Mouse (Mus musculus): ENCODE measurements around the gene D3Ertd751e.

The D3Ertd751e gene

DNA sequence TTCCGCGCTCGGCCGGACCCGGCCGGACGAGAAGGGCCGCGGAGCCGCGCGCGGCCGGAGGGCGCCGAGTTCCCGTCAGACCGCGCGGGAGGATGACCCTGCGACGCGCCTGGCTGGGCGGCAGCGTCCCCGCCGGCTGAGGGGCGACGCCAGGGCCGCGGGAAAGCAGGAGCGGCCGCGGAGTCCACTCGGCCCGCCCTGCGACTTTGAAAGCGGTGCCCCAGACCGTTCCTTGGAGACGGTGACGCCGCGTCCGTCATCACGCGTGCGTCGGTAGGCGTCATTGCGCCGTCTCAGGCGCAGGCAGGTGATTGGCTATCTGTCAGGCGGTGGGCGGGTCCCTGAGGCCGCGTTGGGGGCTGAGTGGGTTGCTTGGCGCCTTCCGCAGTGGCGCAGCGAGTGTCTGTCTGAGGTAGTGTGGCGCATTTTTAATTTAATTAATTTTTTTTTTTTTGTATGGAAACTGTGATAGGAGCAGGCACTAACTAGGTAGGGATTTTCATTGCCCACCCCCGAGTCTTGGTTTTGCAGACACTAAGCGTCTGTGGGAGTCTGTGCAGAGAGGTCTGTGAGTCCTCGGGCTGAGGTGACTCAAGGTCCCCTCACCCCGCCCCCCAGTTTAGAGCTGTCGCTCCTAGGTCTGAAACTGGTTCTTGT, at the start of gene D3Ertd751e, which contains the start of gene Sclt1:
Gene D3Ertd751e, plus strand, starts transcription at position 334 of the 657 bp plus-strand sequence.
Gene Sclt1, minus strand, starts transcription at position 237 of the 657 bp plus-strand sequence.
- peak; percentile 95 for DNase-seq (ENCODE audit: low read depth, low spot score)

DNA sequence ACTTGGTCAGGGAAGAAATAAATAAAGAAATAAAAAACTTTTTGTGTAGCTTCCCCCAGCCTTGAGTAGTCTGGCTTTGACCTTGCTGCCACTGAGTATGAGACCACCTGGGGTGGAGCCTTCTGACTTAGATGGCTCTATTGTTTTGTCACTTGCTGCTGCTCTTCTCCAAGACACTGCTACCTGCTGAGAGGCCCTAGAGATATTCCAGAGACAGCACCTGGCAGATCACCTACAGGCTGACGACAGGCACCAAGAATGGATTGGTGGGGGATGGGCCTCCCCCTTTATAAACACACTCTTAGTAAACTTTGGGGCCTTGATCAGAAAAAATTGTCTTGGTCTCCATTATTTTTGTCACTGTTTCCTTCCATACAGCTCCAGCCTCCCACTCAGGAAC, 46.7 kb upstream of the D3Ertd751e start:
- DNase-seq (ENCODE audit: low read depth, low spot score): no peak

DNA sequence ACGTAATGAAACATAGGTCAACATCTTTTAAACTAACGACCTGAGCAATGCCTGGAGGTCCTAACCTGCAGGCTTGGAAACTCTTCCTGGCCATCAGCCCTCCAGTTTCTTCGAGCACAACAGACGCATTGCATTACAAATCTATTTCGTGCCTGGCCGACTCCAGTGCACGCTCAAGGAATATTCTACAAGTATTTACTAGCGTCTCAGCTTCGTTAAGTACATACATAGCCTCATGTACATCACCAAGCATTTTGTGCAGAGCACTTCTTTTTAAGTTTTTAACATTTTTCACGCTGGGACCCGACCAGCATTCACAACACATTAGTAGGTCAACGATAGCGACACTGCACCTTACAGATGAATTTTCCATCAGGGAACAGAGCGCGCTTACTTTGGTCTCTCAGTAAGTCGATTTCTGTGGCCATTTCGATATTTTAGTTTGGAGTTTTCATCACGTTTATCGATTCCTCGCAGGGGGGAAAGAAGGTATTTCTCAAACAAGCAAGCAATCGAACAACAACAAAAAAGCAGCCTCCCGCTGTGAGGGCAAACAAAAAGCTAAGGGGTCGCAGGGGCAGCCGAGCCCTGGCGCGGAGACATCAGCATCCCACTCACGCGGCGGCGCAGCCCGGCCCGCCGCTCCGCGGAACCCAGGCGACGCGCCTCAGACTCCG, 672 bp upstream of the D3Ertd751e start:
- DNase-seq (ENCODE audit: low read depth, low spot score): no peak

DNA sequence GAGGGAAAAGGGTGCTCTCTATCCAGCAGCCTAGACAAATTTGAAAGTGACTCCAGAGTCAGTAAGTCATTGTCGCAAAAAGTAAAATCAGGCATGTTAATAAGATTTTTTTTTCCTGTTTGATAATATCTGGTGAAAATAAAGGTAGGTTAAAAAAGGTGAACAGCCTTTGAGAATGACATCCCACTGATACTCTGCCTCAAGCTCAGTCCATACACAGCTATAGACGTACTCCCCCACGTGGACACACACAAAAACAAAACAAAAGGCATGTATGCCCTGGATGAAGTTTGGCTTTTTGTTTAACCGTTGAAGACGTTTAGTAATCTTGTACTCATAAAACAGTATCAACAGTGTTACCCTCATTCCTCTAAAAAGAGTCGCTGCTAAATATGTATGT, 1.0 kb downstream of the D3Ertd751e start:
- DNase-seq (ENCODE audit: low read depth, low spot score): no peak

DNA sequence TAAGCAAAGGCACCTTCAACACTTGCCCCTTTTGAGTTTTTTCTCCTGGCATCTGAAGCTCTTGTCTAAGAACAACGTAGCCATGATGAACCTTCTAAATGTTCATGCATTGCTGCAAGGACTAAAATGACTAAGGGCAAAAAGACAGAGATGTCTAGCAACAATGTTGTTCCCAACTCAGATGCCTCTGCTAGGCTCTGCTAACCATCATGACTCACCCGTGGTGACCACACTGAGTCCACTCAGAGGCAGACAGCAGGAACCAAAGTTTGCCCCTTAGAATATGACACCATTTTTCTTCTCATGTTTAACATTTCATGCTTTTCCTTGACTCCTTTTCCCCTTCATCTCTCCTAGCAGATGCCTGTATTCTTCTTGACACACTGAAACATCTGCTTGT, 12.1 kb downstream of the D3Ertd751e start:
- DNase-seq (ENCODE audit: low read depth, low spot score): no peak

DNA sequence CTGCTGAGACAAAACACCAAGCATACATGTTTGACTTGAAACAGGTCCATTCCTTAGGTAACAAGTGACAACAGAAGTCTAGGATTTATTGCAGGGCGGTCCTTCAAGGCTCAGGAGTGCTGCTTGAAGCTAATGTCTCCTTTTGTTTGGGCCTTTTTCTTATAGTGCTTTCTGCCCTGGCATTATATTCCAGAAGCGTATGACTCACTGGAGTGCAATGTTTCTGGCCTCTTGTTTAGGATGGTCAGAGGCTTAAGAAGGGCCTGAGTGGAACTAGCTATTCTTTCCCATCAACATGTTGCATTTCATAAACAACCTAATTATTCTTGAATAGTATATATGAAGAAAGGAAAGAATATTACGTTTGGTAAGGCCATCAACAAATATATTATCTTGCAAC, 19.7 kb downstream of the D3Ertd751e start:
- DNase-seq (ENCODE audit: low read depth, low spot score): no peak

DNA sequence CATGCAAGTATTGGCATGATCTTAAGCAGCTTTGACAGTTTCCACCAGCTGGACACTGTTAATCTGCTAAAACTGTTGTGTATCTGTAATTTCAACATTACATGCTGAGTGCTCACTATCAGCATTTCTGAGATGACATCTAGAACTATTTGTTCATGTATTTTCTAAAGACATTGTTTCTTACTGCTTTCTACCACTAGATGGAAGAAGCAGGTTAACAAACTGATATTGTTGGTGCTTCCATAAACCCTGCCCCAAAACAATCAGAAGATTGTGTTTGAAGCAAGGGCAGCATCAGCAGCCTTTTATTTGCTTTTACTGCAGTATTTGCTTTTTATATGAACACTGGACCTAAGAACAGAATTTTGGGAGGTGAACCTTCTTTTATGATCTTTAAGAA, 70.0 kb downstream of the D3Ertd751e start:
- no peak for DNase-seq (ENCODE audit: low read depth, low spot score)

Data from skeletal muscle tissue, adult 2 months (tissue).